Mouse (Mus musculus) MEL-GATA-1-ER (cell line): ENCODE measurements around the gene Mmp2.

Source experiments
- DNase-seq: peaks from one replicate; pipeline ENCODE4 v3.0.0-alpha.2; 2012; ENCODE audit warnings: low read depth; ENCODE audit errors: extremely low read depth

Mmp2 gene

GRCm38 (mm10) chr8:92895053-92895452 is 68.0 kb downstream of the Mmp2 start:
- DNase-seq = no peak

- DNase-seq = no peak
Measured at GRCm38 (mm10) chr8:92896056-92896455, 69.0 kb downstream of the Mmp2 start.

GRCm38 (mm10) chr8:92896611-92897010 is 69.5 kb downstream of the Mmp2 start:
- no peak for DNase-seq

GRCm38 (mm10) chr8:92897794-92898193 is 70.7 kb downstream of the Mmp2 start:
- no peak for DNase-seq

GRCm38 (mm10) chr8:92899590-92899989 is 72.5 kb downstream of the Mmp2 start:
- DNase-seq = no peak

- no peak for DNase-seq
Measured at GRCm38 (mm10) chr8:92901107-92901506, 74.0 kb downstream of the Mmp2 start, which contains the start of gene Capns2. Gene Capns2 (plus strand): TSS chr8:92901407.

GRCm38 (mm10) chr8:92902981-92903380 is 75.9 kb downstream of the Mmp2 start:
- DNase-seq = no peak
